Mouse (Mus musculus): ENCODE results near the gene Gm20422.

The Gm20422 gene

GRCm38 (mm10) chr8:69774503-69775148 lies at the start of gene Gm20422:
TSS of gene Gm20422 (minus strand) at chr8:69774886.
- peak; percentile 88 for DNase-seq (ENCODE audit: low spot score)

GRCm38 (mm10) chr8:69822386-69823191 lies 47.9 kb upstream of the Gm20422 start, which contains the start of gene Lpar2:
TSS of gene Lpar2 (plus strand) at chr8:69822429.
- DNase-seq (ENCODE audit: low spot score) = no peak

GRCm38 (mm10) chr8:69821971-69822385 lies 47.3 kb upstream of the Gm20422 start:
- DNase-seq (ENCODE audit: low spot score) = no peak

- no peak for DNase-seq (ENCODE audit: low spot score)
These were observed 45.8 kb upstream of the Gm20422 start for GRCm38 (mm10) chr8:69820466-69820865.

GRCm38 (mm10) chr8:69815396-69815795 lies 40.7 kb upstream of the Gm20422 start:
- no peak for DNase-seq (ENCODE audit: low spot score)

GRCm38 (mm10) chr8:69814881-69815280 lies 40.2 kb upstream of the Gm20422 start:
- DNase-seq (ENCODE audit: low spot score) = no peak

- DNase-seq (ENCODE audit: low spot score) = no peak
These were observed 35.1 kb upstream of the Gm20422 start for GRCm38 (mm10) chr8:69809820-69810219.

- no peak for DNase-seq (ENCODE audit: low spot score)
These were observed 34.2 kb upstream of the Gm20422 start for GRCm38 (mm10) chr8:69808864-69809403.

- peak; percentile 80 for DNase-seq (ENCODE audit: low spot score)
These were observed 33.6 kb upstream of the Gm20422 start, which contains the start of gene Gmip for GRCm38 (mm10) chr8:69808094-69808863. TSS of gene Gmip (plus strand) at chr8:69808679.

GRCm38 (mm10) chr8:69807236-69807635 lies 32.5 kb upstream of the Gm20422 start:
- no peak for DNase-seq (ENCODE audit: low spot score)

GRCm38 (mm10) chr8:69805491-69805890 lies 30.8 kb upstream of the Gm20422 start:
- no peak for DNase-seq (ENCODE audit: low spot score)

- no peak for DNase-seq (ENCODE audit: low spot score)
These were observed 30.4 kb upstream of the Gm20422 start for GRCm38 (mm10) chr8:69805086-69805485.

GRCm38 (mm10) chr8:69804537-69804936 lies 29.9 kb upstream of the Gm20422 start:
- no peak for DNase-seq (ENCODE audit: low spot score)

GRCm38 (mm10) chr8:69803366-69803765 lies 28.7 kb upstream of the Gm20422 start:
- no peak for DNase-seq (ENCODE audit: low spot score)

GRCm38 (mm10) chr8:69802216-69802615 lies 27.5 kb upstream of the Gm20422 start:
- DNase-seq (ENCODE audit: low spot score) = no peak

- DNase-seq (ENCODE audit: low spot score) = no peak
These were observed 27.1 kb upstream of the Gm20422 start for GRCm38 (mm10) chr8:69801796-69802195.

- no peak for DNase-seq (ENCODE audit: low spot score)
These were observed 25.3 kb upstream of the Gm20422 start for GRCm38 (mm10) chr8:69799946-69800345.

- no peak for DNase-seq (ENCODE audit: low spot score)
These were observed 24.6 kb upstream of the Gm20422 start for GRCm38 (mm10) chr8:69799261-69799660.

GRCm38 (mm10) chr8:69797661-69798060 lies 23.0 kb upstream of the Gm20422 start:
- DNase-seq (ENCODE audit: low spot score) = no peak

GRCm38 (mm10) chr8:69796721-69797345 lies 22.1 kb upstream of the Gm20422 start:
- DNase-seq (ENCODE audit: low spot score) = no peak

GRCm38 (mm10) chr8:69794901-69795300 lies 20.2 kb upstream of the Gm20422 start:
- DNase-seq (ENCODE audit: low spot score) = no peak

GRCm38 (mm10) chr8:69794096-69794495 lies 19.4 kb upstream of the Gm20422 start:
- DNase-seq (ENCODE audit: low spot score) = no peak

Measured in spleen, adult 12 weeks (tissue).